Mouse (Mus musculus) fibroblast of lung, adult 2 months (primary cell): ENCODE data around the gene Traf7.

Experiments
- DNase-seq: peaks from one replicate; pipeline ENCODE4 v3.0.0-alpha.2; 2011; ENCODE audit warnings: low read depth

Traf7 gene

GRCm38 (mm10) chr17:24477053-24477984, 50.4 kb downstream of the Traf7 start:
- no peak for DNase-seq

GRCm38 (mm10) chr17:24476022-24476776, 51.5 kb downstream of the Traf7 start:
- no peak for DNase-seq

- DNase-seq: no peak
Observed at GRCm38 (mm10) chr17:24475586-24475985, 52.2 kb downstream of the Traf7 start.

- no peak for DNase-seq
Observed at GRCm38 (mm10) chr17:24474557-24474956, 53.2 kb downstream of the Traf7 start.

- DNase-seq: no peak
Observed at GRCm38 (mm10) chr17:24473612-24474275, 54.0 kb downstream of the Traf7 start, which contains the start of gene Bricd5. Bricd5 (plus strand) TSS chr17:24473884.

GRCm38 (mm10) chr17:24472512-24472911, 55.2 kb downstream of the Traf7 start:
- no peak for DNase-seq

GRCm38 (mm10) chr17:24470701-24471527, 56.8 kb downstream of the Traf7 start:
- no peak for DNase-seq

GRCm38 (mm10) chr17:24469910-24470602, 57.7 kb downstream of the Traf7 start, which contains the start of the genes E4f1 and Pgp:
E4f1 (minus strand) TSS chr17:24470313.
Pgp (plus strand) TSS chr17:24470392.
- peak; percentile 96 for DNase-seq

GRCm38 (mm10) chr17:24469336-24469909, 58.3 kb downstream of the Traf7 start:
- no peak for DNase-seq

GRCm38 (mm10) chr17:24468636-24469246, 59.0 kb downstream of the Traf7 start:
- no peak for DNase-seq

- DNase-seq: no peak
Observed at GRCm38 (mm10) chr17:24463374-24464133, 64.2 kb downstream of the Traf7 start.

GRCm38 (mm10) chr17:24462932-24463331, 64.8 kb downstream of the Traf7 start:
- DNase-seq: no peak

GRCm38 (mm10) chr17:24461580-24461979, 66.2 kb downstream of the Traf7 start:
- no peak for DNase-seq
